Mouse (Mus musculus) forebrain, postnatal 0 days (tissue): Measurements from ENCODE around the gene Zbtb20. TPM values are rescaled to one million over a fixed set of nuclear protein-coding genes. Genes with fewer than 3 reads are reported as not detected.

ENCODE experiments used
- ATAC-seq: fragments of 200-750 bp; cut with Nextera tagmentation; 2 replicates; pipeline ENCODE4 v1.8.0; 2017; ENCODE audit warnings: mild to moderate bottlenecking, moderate library complexity
- DNase-seq: peaks from one replicate; pipeline ENCODE4 v3.0.0-alpha.2; 2015
- H3K27ac ChIP-seq: fragments of 300-500 bp; sonication (generic); 2 replicates; pipeline ENCODE4 v1.5.1; 2014; ENCODE audit warnings: low read depth, mild to moderate bottlenecking, antibody characterized with exemption, low read length, moderate library complexity, mixed read lengths
- H3K27me3 ChIP-seq: fragments of 300-500 bp; sonication (generic); 2 replicates; pipeline ENCODE4 v1.6.1; 2014; ENCODE audit warnings: mild to moderate bottlenecking, low read length, mixed read lengths; ENCODE audit not compliant: insufficient read depth
- H3K36me3 ChIP-seq: fragments of 300-500 bp; sonication (generic); 2 replicates; pipeline ENCODE4 v1.6.1; 2014; ENCODE audit warnings: mild to moderate bottlenecking, moderate library complexity; ENCODE audit not compliant: insufficient read depth
- H3K4me1 ChIP-seq: fragments of 300-500 bp; sonication (generic); 2 replicates; pipeline ENCODE4 v1.6.1; 2014; ENCODE audit warnings: antibody characterized with exemption; ENCODE audit not compliant: insufficient read depth
- H3K4me2 ChIP-seq: fragments of 300-500 bp; sonication (generic); 2 replicates; pipeline ENCODE4 v1.6.1; 2014; ENCODE audit warnings: low read depth, mild to moderate bottlenecking, moderate library complexity
- H3K4me3 ChIP-seq: fragments of 300-500 bp; sonication (generic); 2 replicates; pipeline ENCODE4 v1.5.1; 2014; ENCODE audit warnings: low read depth, low read length, mixed read lengths
- H3K9ac ChIP-seq: fragments of 300-500 bp; sonication (generic); 2 replicates; pipeline ENCODE4 v1.6.1; 2014; ENCODE audit warnings: mild to moderate bottlenecking
- H3K9me3 ChIP-seq: fragments of 300-500 bp; sonication (generic); 2 replicates; pipeline ENCODE4 v1.6.1; 2016; ENCODE audit warnings: low read length
- CTCF ChIP-seq: sonication (generic); IDR thresholded peaks from 2 replicates; pipeline ENCODE4 v1.5.1; 2016; ENCODE audit warnings: antibody characterized with exemption, control low read depth, low read depth
- WGBS: fragments of 180-500 bp; shearing (Covaris S2); extraction: QIAGEN DNeasy Blood & Tissue Kit; methylation state at CpG from one replicate; pipeline ENCODE4 v1.1.7; 2014; 5-methylcytosine and 5-hydroxymethylcytosine counted together
- polyA plus RNA-seq: library from polyadenylated mRNA; unstranded; fragments of >200 nt; fragmentation: Nextera tagmentation; extraction: Ambion mirVana; gene quantifications from 2 replicates; pipeline ENCODE4 v1.2.1, GENCODE M21; 2015
- total RNA-seq: library from RNA; depleted of rRNA; stranded (reverse); fragments of >200 nt; gene quantifications from 2 replicates; pipeline ENCODE4 v1.2.3, GENCODE M21; 2014

The Zbtb20 gene
- total and polyA plus RNA-seq, 2 experiments from 2014 or later = 63.4 to 90.9 TPM

- Histone ChIP-seq H3K4me3 (no peak overlapping the region), H3K27me3 (no peaks in the 10 kb centered on the region), H3K9ac (no peak overlapping the region), H3K4me2 (no peak overlapping the region), H3K27ac (no peak overlapping the region), H3K4me1 (no peaks in the 10 kb centered on the region), H3K36me3 (no peaks in the 10 kb centered on the region), H3K9me3 (no peaks in the 10 kb centered on the region)
- WGBS = 52% methylated on average over 6 of the region's 6 CpGs
- ATAC-seq = 0 out of 2 replicates have a peak, but pooled peaks have one; percentile 29
- no peak for TF ChIP-seq CTCF
- no peak for DNase-seq
These were observed 219.1 kb downstream of the Zbtb20 start for GRCm38 (mm10) chr16:43094756-43095155.

GRCm38 (mm10) chr16:43096040-43096439, 220.4 kb downstream of the Zbtb20 start:
- ATAC-seq = peak; percentile 77; the same call in 1 of the 2 replicates

GRCm38 (mm10) chr16:43098153-43098552, 222.5 kb downstream of the Zbtb20 start:
- H3K4me1 ChIP-seq = no peaks in the 10 kb centered on the region
- H3K27me3 ChIP-seq = no peaks in the 10 kb centered on the region
- no peaks in the 10 kb centered on the region for H3K36me3 ChIP-seq
- H3K9me3 ChIP-seq = no peaks in the 10 kb centered on the region
- H3K9ac ChIP-seq = no peak overlapping the region
- DNase-seq (no peak), ATAC-seq (no peak)
- TF ChIP-seq CTCF = no peak
- no peak overlapping the region for H3K27ac ChIP-seq
- 38% methylated on average over 4 of the region's 4 CpGs for WGBS
- H3K4me3 ChIP-seq = no peak overlapping the region
- no peak overlapping the region for H3K4me2 ChIP-seq

More at GRCm38 (mm10) chr16:43096040-43096439, 220.4 kb downstream of the Zbtb20 start:
- H3K9me3 ChIP-seq = no peaks in the 10 kb centered on the region
- no peaks in the 10 kb centered on the region for H3K4me1 ChIP-seq
- no peak for TF ChIP-seq CTCF
- DNase-seq = no peak
- no peak overlapping the region for H3K4me2 ChIP-seq
- H3K27me3 ChIP-seq = no peaks in the 10 kb centered on the region
- no peaks in the 10 kb centered on the region for H3K36me3 ChIP-seq
- no peak overlapping the region for H3K4me3 ChIP-seq
- peak overlapping the region; percentile 59 for H3K27ac ChIP-seq
- H3K9ac ChIP-seq = no peak overlapping the region

- no peaks in the 10 kb centered on the region for H3K27me3 ChIP-seq
- no peak for TF ChIP-seq CTCF
- H3K9ac ChIP-seq = no peak overlapping the region
- no peaks in the 10 kb centered on the region for H3K9me3 ChIP-seq
- DNase-seq = no peak
- H3K4me2 ChIP-seq = no peak overlapping the region
- 64% methylated on average over 5 of the region's 5 CpGs for WGBS
- no peak overlapping the region for H3K4me3 ChIP-seq
- no peak overlapping the region for H3K27ac ChIP-seq
- no peaks in the 10 kb centered on the region for H3K36me3 ChIP-seq
- no peak for ATAC-seq
- H3K4me1 ChIP-seq = no peaks in the 10 kb centered on the region
These were observed 223.0 kb downstream of the Zbtb20 start for GRCm38 (mm10) chr16:43098666-43099065.

- no peak for ATAC-seq
- Histone ChIP-seq H3K36me3 (no peaks in the 10 kb centered on the region), H3K9ac (no peak overlapping the region), H3K27ac (no peak overlapping the region), H3K4me3 (no peak overlapping the region), H3K4me2 (no peak overlapping the region), H3K4me1 (no peaks in the 10 kb centered on the region), H3K27me3 (no peaks in the 10 kb centered on the region), H3K9me3 (no peaks in the 10 kb centered on the region)
- no peak for TF ChIP-seq CTCF
- no peak for DNase-seq
- WGBS = 75% methylated on average over 1 of the region's 1 CpGs
These were observed 235.6 kb downstream of the Zbtb20 start for GRCm38 (mm10) chr16:43111288-43111687.

GRCm38 (mm10) chr16:43113968-43114367, 238.3 kb downstream of the Zbtb20 start:
- Histone ChIP-seq H3K9me3 (no peaks in the 10 kb centered on the region), H3K4me3 (no peak overlapping the region), H3K4me1 (no peaks in the 10 kb centered on the region), H3K9ac (no peak overlapping the region), H3K4me2 (no peak overlapping the region), H3K36me3 (no peaks in the 10 kb centered on the region), H3K27ac (no peak overlapping the region), H3K27me3 (no peaks in the 10 kb centered on the region)
- no peak for ATAC-seq
- no peak for DNase-seq
- TF ChIP-seq CTCF = no peak
- WGBS = 81% methylated on average over 1 of the region's 1 CpGs

- Histone ChIP-seq H3K4me2 (no peak overlapping the region), H3K9ac (no peak overlapping the region), H3K4me3 (no peak overlapping the region), H3K4me1 (peaks cover 5% of the 10 kb centered on the region; the same call in 1 of the 2 replicates), H3K36me3 (no peaks in the 10 kb centered on the region), H3K27ac (peak overlapping the region; percentile 45; the same call in 1 of the 2 replicates), H3K9me3 (no peaks in the 10 kb centered on the region), H3K27me3 (no peaks in the 10 kb centered on the region)
- peak; percentile 18; the same call in 1 of the 2 replicates for ATAC-seq
- 44% methylated on average over 4 of the region's 4 CpGs for WGBS
- DNase-seq = no peak
- TF ChIP-seq CTCF = no peak
These were observed 254.3 kb downstream of the Zbtb20 start for GRCm38 (mm10) chr16:43129966-43130365.

- WGBS = 26% methylated on average over 6 of the region's 6 CpGs
- no peak overlapping the region for H3K4me3 ChIP-seq
These were observed 254.9 kb downstream of the Zbtb20 start for GRCm38 (mm10) chr16:43130583-43130982.

More at GRCm38 (mm10) chr16:43130583-43130982, 254.9 kb downstream of the Zbtb20 start:
- Histone ChIP-seq H3K4me1 (peaks cover 5% of the 10 kb centered on the region; the same call in 1 of the 2 replicates), H3K9me3 (no peaks in the 10 kb centered on the region), H3K36me3 (no peaks in the 10 kb centered on the region), H3K27ac (no peak overlapping the region), H3K4me2 (no peak overlapping the region), H3K27me3 (no peaks in the 10 kb centered on the region), H3K9ac (no peak overlapping the region)
- DNase-seq = peak; percentile 65
- ATAC-seq = peak; percentile 81
- TF ChIP-seq CTCF = no peak
